Mouse (Mus musculus): ENCODE results near the gene Eif3b.
"Not testable (repeated sequence)": the region's sequence is repeated elsewhere in the genome, so short reads cannot be mapped to it uniquely, and the experiment has no call there.

- not testable (repeated sequence) for TF ChIP-seq MAX (IDR thresholded peaks at IDR 0.05; ENCODE audit: low read depth); POLR2A (IDR thresholded peaks at IDR 0.05; ENCODE audit: insufficient read length, low read depth); TCF3 (IDR thresholded peaks at IDR 0.05; ENCODE audit: insufficient read length, low read depth); MYOD1 (IDR thresholded peaks at IDR 0.05; ENCODE audit: control insufficient read depth in 1 of 3, insufficient read length in 2 of 3, low read depth in 2 of 3)
These were observed 20.0 kb downstream of the Eif3b start for GRCm38 (mm10) chr5:140439117-140439516.

All from myocyte (in vitro differentiated cells).